In genomic region chr2:61593030-61593811, GRCm38 (mm10) we compare ENCODE assay signal across 8 mouse cellular contexts. TPM values are rescaled to one million over a fixed set of nuclear protein-coding genes. Genes with fewer than 3 reads are reported as not detected.
DNase-seq lines count a peak whose midpoint lies in the region; TF ChIP-seq lines count a peak whose summit lies in the region.

No protein-coding gene starts in this region.

- H3K27ac ChIP-seq in gastrocnemius, adult 2 months, result peak overlapping the region; percentile 96

- H3K27me3 ChIP-seq in megakaryocyte, embryonic 14.5 days (replicated peaks), result no peaks in the 10 kb centered on the region

- no peak for TF ChIP-seq CTCF in gastrocnemius, adult 2 months (IDR thresholded peaks at IDR 0.05)

- H3K9me3 ChIP-seq in megakaryocyte, embryonic 14.5 days, result no peaks in the 10 kb centered on the region

- intact Hi-C loops in gastrocnemius, adult 2 months (cut with DNase I), result no loop called here

- peaks cover 46% of the 10 kb centered on the region for H3K4me1 ChIP-seq in megakaryocyte, embryonic 14.5 days

- peaks cover 16% of the 10 kb centered on the region for H3K36me3 ChIP-seq in megakaryocyte, embryonic 14.5 days (replicated peaks; ENCODE audit: low read length)

- peak; percentile 85 for DNase-seq in WW6 (ENCODE audit: low read depth, low spot score)
- DNase-seq in cerebellum, postnatal 4 days (ENCODE audit: low spot score in 2 of 2), result peak; percentile 66 to 90
- DNase-seq in gastrocnemius, adult 2 months, result peak; percentile 94
- peak; percentile 71 for DNase-seq in hindlimb bud, embryonic 11.5 days (ENCODE audit: extremely low spot score, low read depth, low spot score)
- DNase-seq in left cerebral cortex, adult 8-10 months (ENCODE audit: low spot score in 2 of 2), result peak; percentile 70 to 82
- DNase-seq in right cerebral cortex, postnatal 10 days (ENCODE audit: low spot score in 2 of 2), result peak; percentile 90 to 92
- DNase-seq in urinary bladder, postnatal 25 days (ENCODE audit: low spot score), result peak; percentile 88

- H3K4me3 ChIP-seq in gastrocnemius, adult 2 months, result peak overlapping the region; percentile 98
- H3K4me3 ChIP-seq in megakaryocyte, embryonic 14.5 days (replicated peaks), result peak overlapping the region; percentile 97

RNA-seq across cellular contexts. Expression of gene Tank, which starts 14.8 kb away (rescaled TPM):
- total RNA-seq in gastrocnemius, adult 2 months (2021), result 10 to 100 TPM; 15.6 to 17.8 TPM
- total RNA-seq in left cerebral cortex, adult 8-10 months (2022), result 10 to 100 TPM; 26.7 to 35.8 (median 29.9) TPM
- polyA plus RNA-seq in megakaryocyte, embryonic 14.5 days (2012; ENCODE audit: insufficient read depth, low replicate concordance), result 3.0 TPM in 1 of 2 replicates, not detected in the other

Comparison
In these comparisons a context has a peak if more than half of its experiments do, and no peak if none do; other contexts are left out.
1. Peak in every context shown above with its lines: DNase-seq, H3K4me3 ChIP-seq and H3K27ac ChIP-seq.